Comparison of ENCODE assay signal across 27 mouse cellular contexts in the genomic region with DNA sequence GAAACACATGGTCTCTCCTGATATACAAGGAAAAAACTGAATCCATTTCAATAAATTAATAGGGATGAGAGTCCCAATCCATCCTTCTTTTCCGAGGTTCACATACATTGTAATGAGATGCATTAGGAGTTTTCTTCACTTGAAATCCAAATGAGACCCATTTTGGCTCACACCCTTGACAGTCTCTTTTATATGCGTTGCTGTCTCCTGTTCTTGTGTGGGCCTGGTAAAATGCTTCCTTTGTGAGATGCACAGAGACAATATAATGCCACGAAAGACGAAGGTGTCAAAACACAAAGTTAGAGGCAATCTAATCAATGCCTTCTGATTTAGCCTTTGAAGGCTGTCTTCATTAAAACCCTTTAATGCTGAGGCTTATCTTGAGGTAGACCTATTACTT.
"Had no signal": no experiment of that assay in that cellular context is flagged by ENCODE, and none has a peak within 500 bp of the region (broad histone marks: within the 10 kb centered on the region; RNA-seq: fewer than 3 reads in every experiment).

No protein-coding gene starts in this region.

- H3K9me3 ChIP-seq: heart, embryonic 10.5 days; heart, embryonic 12.5 days; hindbrain, embryonic 10.5 days; hindbrain, embryonic 12.5 days; intestine, embryonic 15.5 days; limb, embryonic 10.5 days; limb, embryonic 12.5 days; liver, embryonic 13.5 days; liver, embryonic 15.5 days had no signal

- H3K4me2 ChIP-seq: heart, embryonic 12.5 days; hindbrain, embryonic 12.5 days; hindbrain, embryonic 14.5 days; intestine, embryonic 15.5 days; limb, embryonic 12.5 days; liver, embryonic 11.5 days; liver, embryonic 13.5 days; liver, embryonic 15.5 days had no signal

- H3K27me3 ChIP-seq: heart, embryonic 12.5 days; hindbrain, embryonic 12.5 days; intestine, embryonic 15.5 days; limb, embryonic 12.5 days; liver, embryonic 13.5 days; liver, embryonic 15.5 days had no signal

- ATAC-seq: hindbrain, embryonic 16.5 days; inflammation-experienced regulatory T-cells, adult 6 months; intestine, embryonic 15.5 days; intestine, postnatal 0 days; liver, postnatal 0 days had no signal

- H3K4me3 ChIP-seq: heart, embryonic 10.5 days; heart, embryonic 12.5 days; hindbrain, embryonic 10.5 days; hindbrain, embryonic 12.5 days; intestine, embryonic 15.5 days; layer of hippocampus, adult 2 months; limb, embryonic 10.5 days; limb, embryonic 12.5 days; liver, embryonic 13.5 days; liver, embryonic 15.5 days had no signal

- H3K27ac ChIP-seq: heart, embryonic 10.5 days; hindbrain, embryonic 10.5 days; hindbrain, embryonic 12.5 days; hindbrain, embryonic 14.5 days; intestine, embryonic 15.5 days; layer of hippocampus, adult 2 months; limb, embryonic 10.5 days; limb, embryonic 12.5 days; liver, embryonic 13.5 days; liver, embryonic 15.5 days had no signal

- H3K36me3 ChIP-seq: heart, embryonic 10.5 days; heart, embryonic 12.5 days; hindbrain, embryonic 10.5 days; hindbrain, embryonic 12.5 days; intestine, embryonic 15.5 days; limb, embryonic 10.5 days; limb, embryonic 12.5 days; liver, embryonic 13.5 days; liver, embryonic 15.5 days had no signal

- DNase-seq: gastrocnemius, postnatal 25 days; heart, adult 18-20 months; heart, postnatal 10 days; heart, postnatal 4 days; kidney, adult 18-20 months; kidney, adult 8-10 months; kidney, postnatal 10 days; kidney, postnatal 25 days; kidney, postnatal 4 days; layer of hippocampus, postnatal 36 days; liver; liver, embryonic 13.5 days; liver, postnatal 0 days had no signal

- H3K9ac ChIP-seq: heart, embryonic 12.5 days; hindbrain, embryonic 12.5 days; hindbrain, embryonic 14.5 days; intestine, embryonic 15.5 days; limb, embryonic 12.5 days; liver, embryonic 13.5 days; liver, embryonic 15.5 days; liver, postnatal 0 days had no signal

- H3K4me1 ChIP-seq: heart, embryonic 10.5 days; heart, embryonic 12.5 days; hindbrain, embryonic 12.5 days; intestine, embryonic 15.5 days; limb, embryonic 10.5 days; limb, embryonic 12.5 days; liver, embryonic 13.5 days; liver, embryonic 15.5 days had no signal
